Mouse (Mus musculus) testis, postnatal 14 days (tissue): ENCODE measurements around the gene Ifitm5.
A peak's percentile ranks its signal among the peaks of the same experiment; 100 is the strongest.

Experiments
- DNase-seq: peaks from one replicate; pipeline ENCODE4 v3.0.0; 2021; ENCODE audit warnings: low spot score

Ifitm5 gene

DNA sequence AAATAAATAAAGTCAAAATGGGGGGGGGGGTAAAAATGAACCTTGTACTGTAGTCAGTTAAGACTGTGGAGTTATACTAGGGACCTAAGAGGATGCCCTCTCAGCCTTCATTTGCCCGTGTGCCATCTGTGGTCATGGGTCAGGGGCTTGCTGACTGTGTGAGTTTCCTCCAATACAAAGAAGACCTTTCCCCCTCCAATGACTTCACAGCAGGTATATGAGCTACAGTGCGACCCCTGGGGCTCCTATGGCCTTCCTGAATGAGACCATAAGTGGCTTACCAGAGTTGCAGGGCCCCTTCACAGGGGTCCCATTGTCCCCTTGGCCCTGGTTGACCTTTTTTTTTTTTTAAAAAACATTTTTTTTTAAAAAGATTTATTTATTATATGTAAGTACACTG, 11.3 kb upstream of the Ifitm5 start:
- DNase-seq: no peak

DNA sequence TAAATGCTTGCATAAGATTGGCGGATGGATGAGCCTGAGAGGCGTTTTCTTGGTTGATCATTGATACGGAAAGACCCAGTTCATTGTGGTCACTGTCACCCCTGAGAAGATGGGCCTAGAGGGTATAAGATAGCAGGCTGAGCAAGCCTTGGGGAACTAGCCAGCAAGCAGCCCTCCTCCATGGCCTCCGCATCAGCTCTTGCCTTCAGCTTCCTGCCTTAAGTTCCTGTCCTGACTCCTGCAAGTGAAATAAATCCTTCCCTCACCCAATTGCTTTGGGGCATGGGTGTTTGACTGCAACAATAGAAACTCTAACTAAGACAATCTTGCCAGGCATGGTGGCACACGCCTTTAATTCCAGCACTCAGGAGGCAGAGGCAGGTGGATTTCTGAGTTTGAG, 9.9 kb upstream of the Ifitm5 start:
- no peak for DNase-seq

DNA sequence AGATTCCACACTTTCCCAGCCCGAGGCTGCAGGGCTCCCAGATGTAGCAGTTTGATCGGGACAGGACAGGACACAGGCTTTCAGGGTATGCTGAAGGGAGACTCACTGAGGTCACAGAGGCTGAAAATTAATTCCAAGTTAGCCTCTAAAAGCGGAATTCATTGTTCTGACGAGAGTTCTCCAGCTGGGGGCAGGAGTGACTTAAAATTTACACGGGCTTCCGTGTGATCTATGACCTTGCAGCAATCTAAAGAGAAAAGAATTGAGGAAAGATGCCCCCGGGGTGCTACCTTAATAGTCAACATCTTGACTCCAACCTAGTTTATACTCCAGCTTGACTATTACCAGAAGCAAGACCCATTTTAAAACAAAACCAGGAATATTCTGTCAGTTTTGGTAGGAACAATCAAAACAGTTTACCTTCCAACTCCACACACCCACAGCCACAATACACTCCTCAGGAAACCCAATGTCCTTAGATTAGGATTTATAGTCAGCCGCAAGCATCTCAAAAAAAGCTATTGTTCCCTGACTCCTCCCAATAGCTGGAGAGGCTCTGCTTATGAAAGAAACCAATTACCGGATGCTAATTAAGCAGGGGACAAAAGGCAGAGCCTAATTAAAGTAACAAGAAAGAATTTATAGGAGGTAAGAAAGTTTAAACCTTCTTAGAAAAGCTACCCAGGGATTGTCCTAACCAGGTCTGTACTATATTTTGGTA, 9.2 kb upstream of the Ifitm5 start:
- DNase-seq: no peak

DNA sequence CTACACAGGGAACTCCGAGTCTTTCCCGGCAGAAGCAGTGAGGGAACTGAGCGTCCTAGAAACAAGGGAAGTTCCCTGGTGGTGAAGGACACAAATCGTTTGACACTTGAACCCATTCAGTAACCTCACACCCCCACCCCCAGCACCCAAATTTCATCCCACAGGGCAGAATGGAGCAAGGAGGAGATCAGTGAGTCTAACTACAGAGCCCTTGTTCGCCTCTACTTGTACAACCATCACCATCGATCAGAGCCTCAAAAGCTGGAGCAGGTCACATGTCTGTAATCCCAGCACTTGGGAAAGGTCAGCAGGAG, 6.4 kb upstream of the Ifitm5 start:
- no peak for DNase-seq

DNA sequence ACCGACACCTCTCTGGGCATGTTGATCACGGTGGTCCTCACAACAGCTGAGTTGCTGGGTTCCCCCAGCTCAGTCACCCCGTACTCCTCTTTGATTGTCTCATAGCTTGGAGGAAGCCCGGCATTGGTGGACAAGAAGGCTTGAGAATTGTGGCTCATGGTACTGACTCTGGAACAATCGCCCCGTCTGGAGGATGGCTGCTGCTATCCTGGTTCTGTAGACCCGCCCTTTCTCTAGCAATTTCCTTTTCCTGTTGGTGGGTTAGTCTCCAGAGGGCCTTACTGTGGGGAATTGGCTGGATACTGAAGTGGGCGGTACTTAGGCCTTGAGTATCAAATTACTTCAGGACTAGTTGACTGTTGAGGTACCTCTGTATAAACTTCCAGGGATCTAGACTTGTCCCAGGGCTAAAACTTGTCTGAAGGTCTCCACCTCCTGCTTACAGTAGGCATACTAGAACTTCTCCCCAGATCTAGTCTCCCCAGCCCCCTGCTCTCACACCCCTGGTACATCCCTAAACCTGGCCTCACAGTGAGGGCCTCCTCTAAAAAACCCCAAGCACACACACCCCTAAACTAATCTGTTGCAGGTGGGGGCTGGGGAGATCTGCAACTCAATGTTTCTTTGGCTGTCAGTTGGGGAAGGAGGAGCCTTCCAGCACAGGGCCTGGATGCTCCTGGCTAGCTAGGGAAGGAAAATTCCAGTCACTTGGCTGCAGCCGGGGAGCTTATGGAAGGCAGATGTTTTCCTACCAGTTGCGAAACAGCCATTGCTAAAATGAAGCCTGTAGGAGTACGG, 5.9 kb upstream of the Ifitm5 start, which contains the start of the genes Gm45717 and Ifitm2:
Gene Gm45717, minus strand, starts transcription at position 180 of the 798 bp plus-strand sequence.
Gene Ifitm2, minus strand, starts transcription at position 230 of the 798 bp plus-strand sequence.
- DNase-seq: peak; percentile 73

DNA sequence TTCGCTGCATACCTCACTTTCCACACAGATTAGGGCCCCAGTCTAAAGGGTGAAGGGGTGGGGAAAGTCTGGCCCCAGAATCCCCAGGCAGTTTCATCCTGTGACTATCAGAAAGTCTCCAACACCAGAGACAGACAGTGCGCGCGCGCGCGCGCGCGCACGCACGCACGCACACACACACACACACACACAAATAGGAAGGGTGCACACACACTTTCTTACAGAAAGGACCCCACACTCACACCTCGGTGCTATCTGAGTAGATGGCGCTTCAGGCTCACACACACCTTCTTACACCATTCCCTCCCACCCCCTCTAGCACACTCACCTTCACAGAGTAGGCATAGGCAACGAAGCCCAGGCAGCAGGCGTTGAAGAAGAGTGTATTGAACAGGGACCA, 5.3 kb upstream of the Ifitm5 start:
- no peak for DNase-seq

DNA sequence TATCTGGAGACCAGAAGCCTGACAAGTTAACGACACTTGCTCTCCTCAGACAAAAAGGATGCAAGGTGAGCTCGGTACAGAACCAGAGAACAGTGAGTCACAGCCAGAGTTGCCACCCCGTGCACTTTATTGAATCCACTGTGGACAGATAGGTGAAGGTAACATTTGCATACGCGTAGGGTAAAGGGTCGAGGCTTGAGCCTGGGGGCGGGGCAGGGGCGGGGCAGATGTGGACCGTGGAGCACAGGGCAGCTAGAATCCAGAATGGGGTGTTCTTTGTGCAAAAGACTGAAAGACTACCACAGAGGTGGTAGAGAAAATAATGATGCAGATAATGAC, 4.6 kb upstream of the Ifitm5 start:
- no peak for DNase-seq

DNA sequence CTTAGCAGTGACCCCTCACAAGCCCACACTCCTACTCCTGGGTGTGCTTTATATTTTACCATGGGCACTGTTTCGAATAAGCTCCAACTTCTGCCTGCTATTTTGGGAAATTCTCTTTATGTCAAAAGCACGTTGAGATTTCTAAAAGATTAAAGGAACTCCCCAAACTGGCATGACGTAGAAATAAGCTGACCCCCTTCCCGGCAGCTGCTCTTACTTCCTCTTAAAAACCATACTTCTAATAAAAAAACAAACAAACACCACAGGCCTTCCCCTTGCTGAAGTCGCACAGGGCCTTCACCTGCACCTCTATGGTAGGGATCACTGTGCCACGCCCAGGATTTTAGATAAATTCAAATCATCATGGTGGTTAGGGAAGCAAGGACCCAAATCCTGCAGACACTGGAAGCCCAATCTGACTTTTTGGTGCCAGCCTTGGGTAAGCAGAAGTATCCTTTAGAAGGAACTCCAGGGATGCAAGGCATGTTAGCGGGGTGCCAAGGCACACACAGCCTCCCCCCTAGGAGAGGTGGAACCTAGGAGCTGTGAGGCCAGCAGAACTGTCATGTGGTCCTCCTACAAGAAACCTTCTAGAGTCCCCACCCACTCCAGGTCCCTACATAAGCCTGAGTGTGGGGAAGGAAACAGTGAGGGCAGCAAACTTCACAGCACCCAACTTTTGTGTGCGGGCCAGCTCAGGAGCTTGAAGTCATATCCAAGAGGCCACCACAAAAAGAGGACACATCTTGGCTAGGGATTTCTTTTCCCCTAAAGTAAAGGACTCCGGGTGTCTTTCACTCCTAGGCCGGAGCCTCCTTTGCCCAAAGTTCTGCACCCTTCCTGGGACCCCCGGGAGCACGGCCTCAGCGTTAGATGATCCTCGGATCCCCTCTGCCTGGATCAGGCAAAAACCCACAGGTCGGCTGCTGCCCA, 4.0 kb upstream of the Ifitm5 start:
- no peak for DNase-seq

DNA sequence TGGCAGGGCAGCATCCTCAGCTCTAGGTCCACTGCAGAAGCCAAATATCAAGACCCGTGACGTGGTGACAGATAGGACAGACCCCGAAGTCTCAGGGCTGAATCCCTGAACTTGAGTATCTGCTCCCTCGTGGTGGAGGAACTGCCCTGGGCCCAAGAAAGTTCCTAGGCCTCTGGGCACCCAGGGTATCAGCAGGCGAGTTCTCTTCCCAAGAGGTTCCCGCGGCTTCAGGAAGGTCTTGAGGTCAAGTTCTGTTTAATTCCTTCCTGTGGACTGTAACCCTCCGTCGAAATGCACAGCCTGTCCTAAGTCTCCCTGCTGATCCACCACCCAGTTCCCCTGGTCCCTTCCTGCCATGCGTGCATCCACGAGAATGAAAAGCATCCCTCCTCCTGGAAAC, 3.0 kb upstream of the Ifitm5 start:
- no peak for DNase-seq

DNA sequence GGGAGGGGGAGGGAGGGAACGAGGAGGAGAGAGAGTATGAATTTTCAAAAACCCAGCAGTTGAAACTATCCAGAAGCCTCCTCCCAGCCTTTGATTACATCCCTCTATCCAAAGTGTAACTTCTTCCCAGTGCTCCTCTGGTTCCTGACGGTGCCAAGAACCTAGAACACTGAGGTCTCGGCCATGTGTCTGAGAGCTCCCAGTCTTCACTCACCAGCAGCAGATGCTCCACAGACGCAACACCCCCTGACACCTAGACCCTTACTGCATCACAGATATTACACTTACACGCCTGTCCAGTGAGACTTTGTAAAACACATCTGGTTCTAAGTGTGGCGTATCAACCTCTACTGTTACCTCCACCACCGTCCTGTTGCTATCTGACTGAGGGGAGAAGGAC, 2.4 kb upstream of the Ifitm5 start:
- no peak for DNase-seq

DNA sequence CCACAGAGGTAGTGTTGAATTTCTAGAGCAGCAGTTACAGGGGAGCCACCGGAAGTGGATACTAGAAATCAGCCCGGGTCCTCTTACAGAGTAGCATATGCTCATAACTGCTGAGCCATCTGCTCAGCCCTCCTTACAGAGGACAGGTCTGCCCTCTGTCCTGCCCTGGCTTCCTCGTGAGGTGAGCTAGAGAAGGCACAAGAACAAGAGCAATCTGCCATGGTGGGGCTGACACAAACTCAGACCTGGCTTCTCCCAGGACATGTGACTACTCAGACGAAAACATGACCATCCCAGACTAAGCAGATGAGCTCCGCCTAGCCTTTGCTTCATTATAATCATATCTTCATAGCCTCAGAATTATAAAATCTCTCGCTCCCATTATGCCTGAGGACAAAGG, 1.7 kb upstream of the Ifitm5 start:
- DNase-seq: no peak

DNA sequence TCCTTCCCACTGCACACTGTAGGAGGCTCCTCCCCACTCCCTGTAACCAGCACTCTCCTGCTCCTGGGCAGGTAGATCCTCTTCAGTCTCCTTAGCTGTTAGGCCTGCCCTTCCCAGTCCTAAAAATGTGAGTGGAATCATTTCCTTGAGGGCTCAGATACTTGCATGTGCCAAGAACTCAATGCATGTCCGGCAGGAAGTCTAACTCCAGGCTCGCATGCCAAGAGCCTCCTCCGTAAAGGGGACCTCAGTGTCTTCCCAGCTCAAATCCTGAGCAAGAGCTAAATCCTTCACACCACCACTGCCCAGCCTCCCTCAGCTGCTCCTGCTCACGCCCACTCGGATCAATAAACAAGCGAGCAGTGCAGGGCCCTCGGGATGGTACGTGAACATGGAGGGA, 960 bp upstream of the Ifitm5 start:
- no peak for DNase-seq

DNA sequence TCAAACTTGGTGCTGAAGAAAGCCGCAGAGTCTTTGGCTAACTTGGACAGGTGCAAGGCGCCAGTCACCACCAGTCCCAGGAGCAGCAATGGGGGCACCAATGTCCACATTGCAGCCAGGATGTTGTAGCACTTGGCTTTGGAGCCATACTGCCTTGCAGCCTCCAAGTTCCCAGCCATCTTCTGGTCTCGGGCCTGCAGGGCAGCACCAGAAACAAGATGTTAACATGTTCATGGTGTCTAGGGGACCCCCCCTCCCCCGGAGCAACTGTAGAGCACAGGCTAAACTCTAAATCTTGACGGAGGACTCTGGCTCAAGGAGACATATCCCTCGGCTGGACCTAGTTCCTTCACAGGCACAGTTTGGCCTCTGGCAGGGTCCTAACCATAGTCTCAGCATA, 836 bp downstream of the Ifitm5 start:
- DNase-seq: no peak

DNA sequence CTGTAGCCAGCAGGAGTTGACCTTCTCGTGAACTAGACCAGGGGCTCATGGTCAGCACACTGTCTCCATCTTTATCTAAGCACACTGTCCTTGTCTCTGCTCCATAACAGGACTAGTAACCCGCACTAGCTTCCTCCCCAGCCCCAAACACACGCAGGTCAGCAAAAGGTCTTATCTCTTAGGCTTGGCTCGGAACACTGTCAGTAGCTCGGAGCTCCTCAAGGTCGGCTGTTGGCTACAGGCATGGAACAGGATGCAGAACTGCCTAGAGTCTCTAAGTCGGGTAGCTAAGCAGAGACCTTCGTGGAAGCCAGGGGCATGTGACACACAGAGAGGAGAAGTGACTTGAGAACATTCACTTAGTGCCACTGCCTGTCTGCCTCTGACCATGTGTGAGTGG, 1.9 kb downstream of the Ifitm5 start:
- DNase-seq: peak; percentile 68

DNA sequence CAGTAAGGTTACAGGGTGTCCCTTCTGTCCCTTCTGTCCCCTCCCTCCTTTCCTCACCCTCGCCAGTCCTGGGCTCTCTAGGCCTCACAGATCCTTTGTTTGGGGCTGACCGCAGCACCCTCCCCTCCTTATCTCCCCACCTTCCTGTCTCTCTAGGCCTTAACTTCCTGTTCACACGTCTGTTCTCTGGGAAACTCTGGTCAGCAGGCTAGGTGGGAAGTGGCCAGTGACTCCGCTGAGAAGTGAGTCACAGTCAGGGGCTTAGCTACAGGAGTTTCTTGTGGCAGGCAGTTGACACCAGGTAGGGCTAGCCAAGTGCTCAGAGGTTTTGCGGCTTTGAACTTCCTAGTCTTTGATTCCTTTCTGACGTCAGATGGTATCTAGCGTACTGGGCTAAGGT, 3.1 kb downstream of the Ifitm5 start:
- DNase-seq: no peak

DNA sequence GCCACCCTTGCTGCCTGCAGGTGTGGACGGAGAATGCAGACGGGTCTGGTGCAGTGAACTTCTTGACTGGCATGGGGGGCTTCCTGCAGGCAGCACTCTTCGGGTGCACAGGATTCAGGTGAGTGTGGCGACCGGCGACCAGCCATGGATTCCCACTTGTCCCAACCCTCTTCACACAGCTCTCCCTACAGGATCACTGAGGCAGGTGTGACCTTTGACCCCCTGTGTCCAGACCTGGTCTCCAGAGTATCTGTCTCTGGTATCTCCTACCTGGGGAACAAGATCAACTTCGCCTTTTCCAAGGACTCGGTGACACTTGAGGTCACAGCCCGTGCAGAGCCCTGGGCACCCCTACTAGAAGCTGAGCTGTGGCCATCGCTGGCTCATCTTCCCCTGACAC, 3.8 kb downstream of the Ifitm5 start:
- no peak for DNase-seq

DNA sequence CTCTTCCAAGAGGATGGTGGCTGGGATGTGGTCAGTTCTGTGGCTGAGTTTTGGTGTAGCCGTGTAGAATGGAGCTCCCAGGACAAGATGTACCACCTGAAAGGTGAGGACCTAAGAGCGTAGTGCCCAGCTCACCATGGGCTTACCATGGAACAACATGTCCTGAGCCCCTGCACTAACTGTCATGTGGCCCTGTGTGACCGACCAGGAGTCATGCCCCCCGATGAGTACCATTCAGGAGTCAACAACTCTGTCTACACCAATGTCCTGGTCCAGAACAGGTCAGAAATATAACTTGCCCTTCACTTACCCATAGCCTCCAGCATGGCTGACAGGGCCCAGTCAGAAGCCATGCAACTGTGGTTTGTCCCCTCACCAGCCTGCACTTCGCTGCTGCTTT, 4.8 kb downstream of the Ifitm5 start:
- no peak for DNase-seq

DNA sequence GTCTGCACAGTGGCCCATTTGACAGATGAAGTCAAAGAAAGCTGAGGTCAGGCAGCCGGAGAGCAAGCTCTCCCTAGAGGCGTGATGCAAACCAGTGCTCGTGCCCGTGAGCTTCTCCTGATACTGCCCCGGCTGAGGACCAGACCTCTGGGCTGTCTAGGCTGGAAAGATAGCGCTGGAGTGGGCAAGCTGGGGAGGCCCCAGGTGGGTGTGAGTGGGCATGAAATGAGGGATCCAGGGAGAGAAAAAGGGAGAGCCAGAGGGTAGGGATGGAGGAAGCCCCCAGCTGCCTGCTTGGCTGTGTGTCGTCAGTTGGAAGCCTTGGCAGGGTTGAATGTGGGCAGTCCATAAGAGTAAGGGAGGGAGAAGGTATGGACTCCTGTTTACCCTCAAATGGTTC, 5.9 kb downstream of the Ifitm5 start:
- no peak for DNase-seq

DNA sequence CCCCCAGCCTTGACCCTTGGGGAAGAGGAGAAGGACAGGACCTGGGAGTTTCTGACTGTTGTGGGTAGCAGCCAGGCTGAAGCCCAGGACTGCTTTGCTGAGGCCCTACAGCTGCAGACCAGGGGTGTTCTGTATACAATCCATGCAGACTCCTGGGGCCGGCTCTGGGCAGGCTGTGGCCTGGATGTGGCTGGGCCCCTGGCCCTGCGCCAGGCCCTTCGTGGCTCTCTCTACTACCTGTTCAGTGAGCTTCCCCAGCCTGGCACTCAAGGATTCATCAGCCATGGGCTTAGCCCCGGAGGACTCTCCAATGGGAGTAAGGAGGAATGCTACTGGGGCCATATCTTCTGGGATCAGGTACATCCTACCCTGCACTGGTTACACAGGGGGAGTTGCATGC, 6.7 kb downstream of the Ifitm5 start:
- no peak for DNase-seq

DNA sequence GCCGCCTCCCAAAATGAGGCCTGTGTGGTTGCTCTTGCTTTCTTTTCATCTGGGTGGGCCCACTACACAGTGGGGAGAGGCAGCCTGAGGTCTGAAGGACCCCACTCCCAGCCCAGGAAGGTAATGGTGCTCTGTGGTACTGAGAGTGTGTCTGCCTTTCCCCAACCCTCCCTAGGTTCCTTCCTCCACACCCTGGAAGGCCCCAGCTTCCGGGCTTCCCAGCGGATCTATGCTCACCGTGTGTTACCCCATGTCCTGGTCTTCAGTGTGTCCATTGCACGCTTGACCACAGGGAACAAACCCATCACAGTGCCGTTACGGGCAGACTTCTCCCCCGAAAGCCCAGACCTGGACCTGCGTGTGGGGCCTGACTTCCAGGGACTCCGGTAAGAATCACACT, 7.3 kb downstream of the Ifitm5 start:
- DNase-seq: no peak

DNA sequence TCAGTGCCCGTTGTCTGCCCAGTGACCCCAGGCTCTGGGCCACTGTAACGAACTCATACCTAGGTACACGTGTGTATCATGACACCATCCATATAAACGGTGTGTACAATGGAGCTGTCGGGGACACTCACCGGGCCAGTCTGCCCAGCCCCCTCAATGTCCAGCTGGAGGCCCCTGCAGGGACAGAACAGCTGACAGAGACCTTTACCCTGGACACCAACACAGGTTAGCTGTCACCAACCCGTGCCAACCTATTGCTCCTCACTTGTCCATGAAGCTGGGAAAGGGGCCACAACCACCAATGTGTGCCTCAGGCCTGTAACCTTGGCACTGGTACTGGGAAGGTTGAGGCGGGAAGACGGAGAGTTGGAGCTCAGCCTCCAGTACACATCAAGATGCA, 7.8 kb downstream of the Ifitm5 start:
- DNase-seq: no peak

DNA sequence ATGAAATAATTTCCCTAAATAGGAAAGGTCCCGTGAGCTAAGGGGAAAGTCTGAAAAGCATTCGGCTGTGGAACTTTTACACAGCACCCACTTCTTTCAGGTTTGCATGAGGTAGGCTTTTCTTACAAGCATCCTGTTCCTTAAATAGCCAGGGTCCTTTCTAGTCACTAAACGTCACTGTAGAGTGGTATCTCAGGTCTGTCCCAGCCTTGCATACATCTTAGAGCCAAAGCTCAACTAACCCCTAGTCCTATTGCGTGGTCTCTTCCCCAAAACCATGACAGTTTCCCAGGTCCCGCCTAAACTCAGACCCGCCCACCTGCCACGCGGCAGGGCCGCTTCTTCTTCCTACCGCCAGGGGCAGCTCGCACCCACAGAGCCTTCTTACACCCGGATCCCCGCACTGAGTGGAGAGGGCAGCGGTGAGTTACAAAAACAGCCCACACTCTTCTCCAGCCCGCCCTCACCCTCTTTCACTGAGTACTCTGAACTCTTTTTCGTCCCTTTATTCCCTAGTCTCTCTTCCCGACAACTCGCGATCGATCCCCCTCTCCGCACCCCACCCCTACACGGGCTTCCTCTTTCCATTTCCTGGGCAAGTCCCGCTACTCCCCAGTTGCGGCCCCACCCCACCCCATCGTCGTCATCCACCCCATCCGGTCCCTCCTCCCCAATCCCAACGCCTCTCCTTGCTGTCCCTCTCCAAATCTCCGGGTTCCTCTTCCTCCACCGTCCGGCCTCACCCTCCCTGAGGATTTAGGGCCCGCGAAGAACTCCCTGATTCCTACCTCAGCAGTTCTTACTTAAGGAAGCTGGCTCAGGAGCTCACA, 8.7 kb downstream of the Ifitm5 start, which contains the start of gene Pgghg:
Gene Pgghg, plus strand, starts transcription at position 170 of the 830 bp plus-strand sequence.
- peak; percentile 76 for DNase-seq
